Mouse (Mus musculus) stomach, postnatal 0 days (tissue): ENCODE measurements around the gene Copz2.

Experiments used
- CTCF ChIP-seq: IDR thresholded peaks from 2 replicates; pipeline ENCODE4 v1.5.1; 2016; ENCODE audit warnings: antibody characterized with exemption, low read depth, mild to moderate bottlenecking, moderate library complexity
- EP300 ChIP-seq: optimal IDR thresholded peaks from 2 replicates; pipeline ENCODE3; 2016; ENCODE audit warnings: antibody characterized with exemption

- TF ChIP-seq CTCF (no peak), EP300 (no peak)
Measured at GRCm38 (mm10) chr11:96834127-96834526, 15.5 kb upstream of the Copz2 start.
